Comparison of ENCODE assay signal across 27 mouse cellular contexts in the genomic region with DNA sequence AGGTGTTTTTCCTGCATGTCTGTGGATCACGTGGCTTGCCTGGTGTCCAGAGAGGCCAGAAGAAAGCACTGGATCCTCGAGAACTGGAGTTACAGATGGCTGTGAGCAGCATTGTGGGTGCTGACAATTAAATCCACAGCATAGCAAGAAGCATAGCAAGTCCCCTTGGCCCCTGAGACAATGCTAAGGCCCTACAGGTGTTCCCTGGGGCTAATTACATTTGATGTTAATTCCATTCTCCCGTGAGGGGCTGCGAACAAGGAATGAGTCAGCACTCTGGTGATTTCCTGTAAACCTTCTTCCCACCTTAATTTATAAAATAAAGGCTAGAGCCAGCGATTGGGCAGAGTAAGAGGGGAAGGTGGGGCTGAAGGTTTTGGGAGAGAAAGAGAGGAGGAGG. TPM values are rescaled to one million over a fixed set of nuclear protein-coding genes. Genes with fewer than 3 reads are reported as not detected.
DNase-seq lines count a peak whose midpoint lies in the region; ATAC-seq lines count a peak whose summit lies in the region.
"Had no signal": no experiment of that assay in that cellular context is flagged by ENCODE, and none has a peak within 500 bp of the region (broad histone marks: within the 10 kb centered on the region; RNA-seq: fewer than 3 reads in every experiment).

No protein-coding gene starts in this region.

- no peak for ATAC-seq in inflammation-experienced regulatory T-cells, adult 6 months
- ATAC-seq: CD4-positive, CD25-positive, alpha-beta regulatory T cell, adult 4 months; forebrain, embryonic 13.5 days; forebrain, embryonic 15.5 days; forebrain, postnatal 0 days; Patski had no signal

- peak; percentile 34 for DNase-seq in heart, adult 11 months
- no peak for DNase-seq in heart, adult 9 months (ENCODE audit: low spot score in 2 of 2)
- peak; percentile 74 for DNase-seq in ES-CJ7 (ENCODE audit: low read depth, low spot score)
- peak; percentile 83 for DNase-seq in R1 (ENCODE audit: low read depth, low spot score)
- peak; percentile 67 for DNase-seq in ZHBTc4 (ENCODE audit: low read depth, low spot score)
- no peak for DNase-seq in spleen, postnatal 36 days (ENCODE audit: low spot score in 2 of 2)
- no peak for DNase-seq in layer of hippocampus, postnatal 25 days (ENCODE audit: extremely low spot score in 1 of 2, low spot score in 1 of 2)
- DNase-seq: adrenal gland, adult 2 months; adrenal gland, postnatal 10 days; adrenal gland, postnatal 25 days; B cell, adult 2 months; cerebellum, adult 11-12 months; cerebellum, adult 8-10 months; cerebellum, adult 9-11 months; cerebellum, postnatal 14 days; cerebellum, postnatal 36 days; forebrain, postnatal 0 days had no signal

RNA-seq across cellular contexts. Expression of gene Fbxo7, which starts 3.0 kb away (rescaled TPM):
- total RNA-seq in layer of hippocampus, postnatal 25 days (2021): 10 to 100 TPM; 22.1 to 24.0 TPM
- polyA plus RNA-seq in inflammation-experienced regulatory T-cells, adult 6 months (2017; shearing (Covaris generic)): 10 to 100 TPM; 37.0 to 46.3 (median 40.5) TPM

RNA-seq across cellular contexts. Expression of gene Bpifc, which starts 7.1 kb away (rescaled TPM):
- total RNA-seq in layer of hippocampus, postnatal 25 days (2021): under 1 TPM in 1 of 2 experiments, not detected in 1; 0.10 TPM
- not detected for polyA plus RNA-seq in inflammation-experienced regulatory T-cells, adult 6 months (2017; shearing (Covaris generic))
- total RNA-seq: CH12.LX, G1E had no signal
- polyA plus RNA-seq: CD4-positive, CD25-positive, alpha-beta regulatory T cell, adult 4 months; embryonic facial prominence, embryonic 10.5 days; embryonic facial prominence, embryonic 12.5 days; forebrain, embryonic 11.5 days; forebrain, embryonic 13.5 days; forebrain, embryonic 15.5 days; G1E had no signal

Comparison
In these comparisons a context has a peak if more than half of its experiments do, and no peak if none do; other contexts are left out.
1. DNase-seq: peak in heart, adult 11 months (single experiment), ES-CJ7 (single experiment), R1 (single experiment) and ZHBTc4 (single experiment); none in heart, adult 9 months (0 of 2), spleen, postnatal 36 days (0 of 2) and layer of hippocampus, postnatal 25 days (0 of 2).